Comparison of ENCODE assay signal across 25 mouse cellular contexts in the genomic region with DNA sequence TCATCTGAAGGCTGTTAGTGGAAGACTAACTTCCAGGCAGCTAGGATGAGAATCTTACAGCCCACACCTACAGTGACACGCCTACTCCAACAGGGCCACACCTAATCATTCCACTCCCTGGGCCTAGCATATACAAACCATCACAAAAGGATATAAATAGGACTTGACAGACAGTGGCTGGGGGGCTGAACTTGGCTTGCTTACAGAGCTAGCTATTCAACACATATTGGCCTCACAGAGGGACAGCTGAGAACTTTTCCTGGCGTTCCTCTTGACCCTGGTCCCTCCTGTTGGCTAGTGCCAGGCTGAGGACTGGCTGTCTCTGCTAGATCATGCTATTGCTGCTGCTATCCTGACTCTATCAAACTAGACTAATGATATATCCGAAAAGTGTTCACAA. TPM values are rescaled to one million over a fixed set of nuclear protein-coding genes. Genes with fewer than 3 reads are reported as not detected.
DNase-seq lines count a peak whose midpoint lies in the region; ATAC-seq and TF ChIP-seq lines count a peak whose summit lies in the region.
"Had no signal": no experiment of that assay in that cellular context is flagged by ENCODE, and none has a peak within 500 bp of the region (broad histone marks: within the 10 kb centered on the region; RNA-seq: fewer than 3 reads in every experiment).

No protein-coding gene starts in this region.

- H3K36me3 ChIP-seq in lung, embryonic 14.5 days (ENCODE audit: insufficient read depth), result peaks cover 36% of the 10 kb centered on the region
- H3K36me3 ChIP-seq: intestine, embryonic 15.5 days had no signal

- ATAC-seq in lung, embryonic 14.5 days (ENCODE audit: insufficient read depth), result no peak
- ATAC-seq: intestine, embryonic 15.5 days had no signal

- DNase-seq in gastrocnemius, adult 18-20 months (ENCODE audit: low spot score), result peak; percentile 7
- DNase-seq in gastrocnemius, postnatal 25 days, result no peak
- DNase-seq in lung, embryonic 14.5 days, result peak; percentile 17
- DNase-seq in lung, adult 18-20 months, result no peak
- peak; percentile 42 for DNase-seq in ZHBTc4 (ENCODE audit: low read depth, low spot score)
- peak; percentile 39 for DNase-seq in heart, postnatal 4 days
- no peak for DNase-seq in kidney, adult 11 months
- DNase-seq in adrenal gland, adult 8-10 months, result no peak
- DNase-seq: adrenal gland, postnatal 36 days; cerebellum, adult 2 months; gastrocnemius, postnatal 36 days; right cerebral cortex, postnatal 25 days; thymus, postnatal 4 days had no signal

- 64% methylated on average over 3 of the region's 3 CpGs for WGBS in lung, embryonic 14.5 days

- no peak for TF ChIP-seq CTCF in lung, embryonic 14.5 days (IDR thresholded peaks at IDR 0.05; ENCODE audit: low read depth)

- H3K4me1 ChIP-seq in lung, embryonic 14.5 days (ENCODE audit: insufficient read depth), result no peaks in the 10 kb centered on the region
- H3K4me1 ChIP-seq: hindbrain, embryonic 13.5 days; intestine, embryonic 15.5 days; kidney, embryonic 15.5 days; limb, embryonic 15.5 days; lung, embryonic 15.5 days; midbrain, embryonic 12.5 days had no signal

- H3K4me3 ChIP-seq in lung, embryonic 14.5 days (ENCODE audit: low read depth, low read length), result no peak overlapping the region
- H3K4me3 ChIP-seq: hindbrain, embryonic 13.5 days; intestine, embryonic 15.5 days; kidney, embryonic 15.5 days; limb, embryonic 15.5 days; lung, embryonic 15.5 days; midbrain, embryonic 12.5 days had no signal

- no peaks in the 10 kb centered on the region for H3K27me3 ChIP-seq in lung, embryonic 14.5 days (ENCODE audit: insufficient read depth, low read length)
- H3K27me3 ChIP-seq: CH12.LX; hindbrain, embryonic 13.5 days; intestine, embryonic 15.5 days; kidney, embryonic 15.5 days; limb, embryonic 15.5 days; lung, embryonic 15.5 days; midbrain, embryonic 12.5 days had no signal

- H3K4me2 ChIP-seq in lung, embryonic 14.5 days, result no peak overlapping the region
- H3K4me2 ChIP-seq: hindbrain, embryonic 13.5 days; intestine, embryonic 15.5 days; kidney, embryonic 15.5 days; limb, embryonic 15.5 days; lung, embryonic 15.5 days; midbrain, embryonic 12.5 days had no signal

- H3K9me3 ChIP-seq in lung, embryonic 14.5 days (ENCODE audit: low read depth, low read length), result no peaks in the 10 kb centered on the region
- H3K9me3 ChIP-seq: hindbrain, embryonic 13.5 days; intestine, embryonic 15.5 days; kidney, embryonic 15.5 days; limb, embryonic 15.5 days; lung, embryonic 15.5 days; midbrain, embryonic 12.5 days had no signal

- H3K27ac ChIP-seq in lung, embryonic 14.5 days (ENCODE audit: low read depth), result no peak overlapping the region
- H3K27ac ChIP-seq: hindbrain, embryonic 13.5 days; intestine, embryonic 15.5 days; kidney, embryonic 15.5 days; limb, embryonic 15.5 days; lung, embryonic 15.5 days; midbrain, embryonic 12.5 days had no signal

- no peak overlapping the region for H3K9ac ChIP-seq in lung, embryonic 14.5 days
- H3K9ac ChIP-seq: hindbrain, embryonic 13.5 days; intestine, embryonic 15.5 days; kidney, embryonic 15.5 days; limb, embryonic 15.5 days; lung, embryonic 15.5 days; midbrain, embryonic 12.5 days had no signal

RNA-seq across cellular contexts. Expression of a gene that starts 6.8 kb away (rescaled TPM):
- not detected for total RNA-seq in gastrocnemius, adult 18-20 months (2021)
- total RNA-seq in gastrocnemius, postnatal 25 days (2021), result not detected
- 0.30 TPM in 1 of 2 replicates, not detected in the other for polyA plus RNA-seq in lung, embryonic 14.5 days (2014; fragmentation: Nextera tagmentation; extraction: Ambion mirVana)
- total RNA-seq in heart, postnatal 4 days (2021), result not detected
- total RNA-seq in adrenal gland, adult 8-10 months (2022), result not detected
- total RNA-seq: adrenal gland, postnatal 36 days; CH12.LX; gastrocnemius, postnatal 36 days; layer of hippocampus, postnatal 14 days; left cerebral cortex, postnatal 10 days had no signal
- polyA plus RNA-seq: cerebellum, adult 2 months; embryonic facial prominence, embryonic 11.5 days; hindbrain, embryonic 13.5 days; intestine, embryonic 15.5 days; kidney, embryonic 15.5 days; large intestine, adult 2 months; limb, embryonic 15.5 days; lung, embryonic 15.5 days; midbrain, embryonic 12.5 days; neural tube, embryonic 14.5 days had no signal

RNA-seq across cellular contexts. Expression of a gene that starts 13.9 kb away (rescaled TPM):
- 1 to 10 TPM; 4.1 to 4.2 TPM for total RNA-seq in gastrocnemius, adult 18-20 months (2021)
- 1 to 10 TPM; 2.3 to 4.9 TPM for total RNA-seq in gastrocnemius, postnatal 25 days (2021)
- 134 and 135 TPM in 2 replicates for polyA plus RNA-seq in lung, embryonic 14.5 days (2014; fragmentation: Nextera tagmentation; extraction: Ambion mirVana)
- 10 to 100 TPM; 69.9 to 75.8 TPM for total RNA-seq in heart, postnatal 4 days (2021)
- total RNA-seq in adrenal gland, adult 8-10 months (2022), result 10 to 100 TPM in 2 of 4 experiments, 1 to 10 TPM in 2; 5.3 to 12.5 (median 9.4) TPM

RNA-seq across cellular contexts. Expression of a gene that starts 53.6 kb away (rescaled TPM):
- total RNA-seq in gastrocnemius, adult 18-20 months (2021), result 10 to 100 TPM; 46.5 to 55.2 TPM
- total RNA-seq in gastrocnemius, postnatal 25 days (2021), result 10 to 100 TPM; 35.8 to 38.3 TPM
- polyA plus RNA-seq in lung, embryonic 14.5 days (2014; fragmentation: Nextera tagmentation; extraction: Ambion mirVana), result 26.9 and 32.5 TPM in 2 replicates
- total RNA-seq in heart, postnatal 4 days (2021), result 100 to 1,000 TPM; 156 to 166 TPM
- total RNA-seq in adrenal gland, adult 8-10 months (2022), result 100 to 1,000 TPM; 194 to 209 (median 205) TPM

Comparison
In these comparisons a context has a peak if more than half of its experiments do, and no peak if none do; other contexts are left out.
1. DNase-seq: peak in gastrocnemius, adult 18-20 months (single experiment), lung, embryonic 14.5 days (single experiment), ZHBTc4 (single experiment) and heart, postnatal 4 days (single experiment); none in gastrocnemius, postnatal 25 days (single experiment), lung, adult 18-20 months (0 of 2), kidney, adult 11 months (single experiment) and adrenal gland, adult 8-10 months (single experiment).
2. RNA of a gene that starts 13.9 kb away (total RNA-seq): 69.9 to 75.8 TPM in heart, postnatal 4 days; 5.3 to 12.5 TPM in adrenal gland, adult 8-10 months, 2.3 to 4.9 TPM in gastrocnemius, postnatal 25 days and 4.1 to 4.2 TPM in gastrocnemius, adult 18-20 months; every median in the first group is over 4 times any median in the second.